ENCODE assay signal across 22 mouse cellular contexts in genomic region chr2:17249960-17250359, GRCm38 (mm10).
DNase-seq lines count a peak whose midpoint lies in the region; ATAC-seq and TF ChIP-seq lines count a peak whose summit lies in the region.
"Had no signal": no experiment of that assay in that cellular context is flagged by ENCODE, and none has a peak within 500 bp of the region (broad histone marks: within the 10 kb centered on the region; RNA-seq: fewer than 3 reads in every experiment).

No protein-coding gene starts in this region.

- WGBS in forebrain, embryonic 13.5 days = 7% methylated on average over 2 of the region's 2 CpGs
- WGBS in forebrain, postnatal 0 days = 17% methylated on average over 2 of the region's 2 CpGs
- 51% methylated on average over 2 of the region's 2 CpGs for WGBS in embryonic facial prominence, embryonic 14.5 days

- no peak for DNase-seq in forebrain, postnatal 0 days
- DNase-seq in brain, adult 2 months (ENCODE audit: low read depth, low spot score) = peak; percentile 2
- peak; percentile 3 for DNase-seq in embryonic facial prominence, embryonic 14.5 days (ENCODE audit: low spot score)
- DNase-seq in hindlimb bud, embryonic 11.5 days (ENCODE audit: extremely low spot score, low read depth, low spot score) = peak; percentile 28
- DNase-seq in cerebellum, adult 11 months = no peak
- no peak for DNase-seq in cerebellum, adult 8-10 months
- no peak for DNase-seq in frontal cortex, postnatal 10 days (ENCODE audit: low spot score in 2 of 2)
- DNase-seq: adrenal gland, adult 8-10 months; cerebellum, adult 2 months; cerebellum, postnatal 14 days; embryo, embryonic 11 days; gastrocnemius, adult 2 months; gastrocnemius, postnatal 25 days; heart, adult 11 months; heart, postnatal 10 days; kidney, adult 18-20 months had no signal

- peaks cover 5% of the 10 kb centered on the region; the same call in 1 of the 2 replicates for H3K4me1 ChIP-seq in forebrain, embryonic 13.5 days
- H3K4me1 ChIP-seq in forebrain, postnatal 0 days (ENCODE audit: insufficient read depth) = no peaks in the 10 kb centered on the region
- H3K4me1 ChIP-seq in embryonic facial prominence, embryonic 14.5 days (ENCODE audit: control insufficient read depth, insufficient read depth, low read length) = no peaks in the 10 kb centered on the region
- H3K4me1 ChIP-seq: embryonic facial prominence, embryonic 13.5 days; hindbrain, embryonic 13.5 days; intestine, embryonic 15.5 days had no signal

- no peaks in the 10 kb centered on the region for H3K27me3 ChIP-seq in forebrain, embryonic 13.5 days
- no peaks in the 10 kb centered on the region for H3K27me3 ChIP-seq in forebrain, postnatal 0 days (ENCODE audit: insufficient read depth, low read length)
- H3K27me3 ChIP-seq in embryonic facial prominence, embryonic 14.5 days (replicated peaks; ENCODE audit: control insufficient read depth, insufficient read depth, low read length) = no peaks in the 10 kb centered on the region
- H3K27me3 ChIP-seq: embryonic facial prominence, embryonic 13.5 days; hindbrain, embryonic 13.5 days; intestine, embryonic 15.5 days had no signal

- no peaks in the 10 kb centered on the region for H3K9me3 ChIP-seq in forebrain, embryonic 13.5 days (replicated peaks)
- no peaks in the 10 kb centered on the region for H3K9me3 ChIP-seq in forebrain, postnatal 0 days (ENCODE audit: low read length)
- no peaks in the 10 kb centered on the region for H3K9me3 ChIP-seq in embryonic facial prominence, embryonic 14.5 days (ENCODE audit: control insufficient read depth, low read length)
- H3K9me3 ChIP-seq: embryonic facial prominence, embryonic 13.5 days; forebrain, embryonic 10.5 days; hindbrain, embryonic 13.5 days; intestine, embryonic 15.5 days had no signal

- H3K27ac ChIP-seq in forebrain, embryonic 13.5 days = no peak overlapping the region
- H3K27ac ChIP-seq in forebrain, postnatal 0 days (ENCODE audit: low read depth, low read length) = no peak overlapping the region
- H3K27ac ChIP-seq in embryonic facial prominence, embryonic 14.5 days (replicated peaks; ENCODE audit: low read depth, low read length) = no peak overlapping the region
- H3K27ac ChIP-seq: embryonic facial prominence, embryonic 13.5 days; forebrain, embryonic 10.5 days; gastrocnemius, adult 2 months; hindbrain, embryonic 13.5 days; hindbrain, postnatal 0 days; intestine, embryonic 15.5 days had no signal

- no peak overlapping the region for H3K9ac ChIP-seq in forebrain, embryonic 13.5 days
- no peak overlapping the region for H3K9ac ChIP-seq in forebrain, postnatal 0 days
- H3K9ac ChIP-seq in embryonic facial prominence, embryonic 14.5 days (ENCODE audit: low read depth, low read length) = no peak overlapping the region
- H3K9ac ChIP-seq: embryonic facial prominence, embryonic 13.5 days; hindbrain, embryonic 13.5 days; intestine, embryonic 15.5 days had no signal

- no peak for TF ChIP-seq CTCF in forebrain, postnatal 0 days (IDR thresholded peaks at IDR 0.05; ENCODE audit: low read depth)

- no peak overlapping the region for H3K4me3 ChIP-seq in forebrain, embryonic 13.5 days
- no peak overlapping the region for H3K4me3 ChIP-seq in forebrain, postnatal 0 days (ENCODE audit: low read depth, low read length)
- H3K4me3 ChIP-seq in embryonic facial prominence, embryonic 14.5 days (ENCODE audit: low read depth, low read length) = no peak overlapping the region
- H3K4me3 ChIP-seq: embryonic facial prominence, embryonic 13.5 days; forebrain, embryonic 10.5 days; gastrocnemius, adult 2 months; hindbrain, embryonic 13.5 days; intestine, embryonic 15.5 days had no signal

- H3K4me2 ChIP-seq in forebrain, embryonic 13.5 days = no peak overlapping the region
- no peak overlapping the region for H3K4me2 ChIP-seq in forebrain, postnatal 0 days (ENCODE audit: low read depth)
- H3K4me2 ChIP-seq in embryonic facial prominence, embryonic 14.5 days (ENCODE audit: low read depth, low read length) = no peak overlapping the region
- H3K4me2 ChIP-seq: embryonic facial prominence, embryonic 13.5 days; hindbrain, embryonic 13.5 days; intestine, embryonic 15.5 days had no signal

- peak; percentile 30; the same call in 1 of the 2 replicates for ATAC-seq in forebrain, embryonic 13.5 days
- ATAC-seq in forebrain, postnatal 0 days = no peak
- 0 out of 2 replicates have a peak, but pooled peaks have one; percentile 37 for ATAC-seq in embryonic facial prominence, embryonic 14.5 days (ENCODE audit: low read depth)
- ATAC-seq: hindbrain, postnatal 0 days; intestine, embryonic 15.5 days had no signal

- H3K36me3 ChIP-seq in forebrain, embryonic 13.5 days (ENCODE audit: poor library complexity, severe bottlenecking) = no peaks in the 10 kb centered on the region
- H3K36me3 ChIP-seq in forebrain, postnatal 0 days (ENCODE audit: insufficient read depth) = no peaks in the 10 kb centered on the region
- H3K36me3 ChIP-seq in embryonic facial prominence, embryonic 14.5 days (ENCODE audit: control insufficient read depth, insufficient read depth, low read length) = no peaks in the 10 kb centered on the region
- H3K36me3 ChIP-seq: embryonic facial prominence, embryonic 13.5 days; forebrain, embryonic 10.5 days; hindbrain, embryonic 13.5 days; intestine, embryonic 15.5 days had no signal

Comparison
In these comparisons a context has a peak if more than half of its experiments do, and no peak if none do; other contexts are left out.
1. DNase-seq: peak in brain, adult 2 months (single experiment), embryonic facial prominence, embryonic 14.5 days (single experiment) and hindlimb bud, embryonic 11.5 days (single experiment); none in forebrain, postnatal 0 days (single experiment), cerebellum, adult 11 months (single experiment), cerebellum, adult 8-10 months (single experiment) and frontal cortex, postnatal 10 days (0 of 2).